In genomic region chr15:88362966-88363365, GRCm38 (mm10) we compare ENCODE assay signal across 29 mouse cellular contexts.
DNase-seq lines count a peak whose midpoint lies in the region; ATAC-seq lines count a peak whose summit lies in the region.
"Had no signal": no experiment of that assay in that cellular context is flagged by ENCODE, and none has a peak within 500 bp of the region (broad histone marks: within the 10 kb centered on the region; RNA-seq: fewer than 3 reads in every experiment).

No protein-coding gene starts in this region.

- WGBS in neural tube, embryonic 11.5 days: 69% methylated on average over 6 of the region's 6 CpGs
- 45% methylated on average over 6 of the region's 6 CpGs for WGBS in neural tube, embryonic 15.5 days

- no peaks in the 10 kb centered on the region for H3K36me3 ChIP-seq in neural tube, embryonic 11.5 days (ENCODE audit: control insufficient read depth, insufficient read depth, low read length)
- no peaks in the 10 kb centered on the region for H3K36me3 ChIP-seq in neural tube, embryonic 15.5 days
- H3K36me3 ChIP-seq: embryonic facial prominence, embryonic 12.5 days; forebrain, embryonic 10.5 days; heart, embryonic 13.5 days; limb, embryonic 13.5 days; lung, embryonic 15.5 days; midbrain, embryonic 10.5 days; neural tube, embryonic 13.5 days; stomach, embryonic 15.5 days had no signal

- H3K4me1 ChIP-seq in neural tube, embryonic 11.5 days (ENCODE audit: control insufficient read depth, insufficient read depth, low read length): peaks cover 11% of the 10 kb centered on the region; the same call in 1 of the 2 replicates
- peaks cover 18% of the 10 kb centered on the region for H3K4me1 ChIP-seq in neural tube, embryonic 15.5 days
- H3K4me1 ChIP-seq: heart, embryonic 13.5 days; limb, embryonic 13.5 days; lung, embryonic 15.5 days; stomach, embryonic 15.5 days had no signal

- ATAC-seq in neural tube, embryonic 11.5 days (ENCODE audit: insufficient read depth, low FRiP score, low TSS enrichment): no peak
- ATAC-seq in neural tube, embryonic 15.5 days (ENCODE audit: low FRiP score): no peak
- no peak for ATAC-seq in CD4-positive, CD25-positive, alpha-beta regulatory T cell, adult 4 months
- ATAC-seq: activated CD4-positive, CD25-positive, alpha-beta regulatory T cell, adult 4 months; forebrain, embryonic 16.5 days; intestine, embryonic 16.5 days; midbrain, embryonic 16.5 days had no signal

- no peak overlapping the region for H3K27ac ChIP-seq in neural tube, embryonic 11.5 days (ENCODE audit: low read depth, low read length)
- no peak overlapping the region for H3K27ac ChIP-seq in neural tube, embryonic 15.5 days (replicated peaks)
- H3K27ac ChIP-seq: embryonic facial prominence, embryonic 12.5 days; forebrain, embryonic 10.5 days; heart, embryonic 13.5 days; kidney, postnatal 0 days; limb, embryonic 13.5 days; lung, embryonic 15.5 days; midbrain, embryonic 10.5 days; neural tube, embryonic 13.5 days; stomach, embryonic 15.5 days had no signal

- DNase-seq in neural tube, embryonic 11.5 days (ENCODE audit: low spot score): peak; percentile 9
- peak; percentile 25 to 34 for DNase-seq in cerebellum, adult 18-20 months
- peak; percentile 66 to 78 for DNase-seq in cerebellum, postnatal 14 days
- no peak for DNase-seq in layer of hippocampus, postnatal 10 days (ENCODE audit: low spot score in 2 of 2)
- DNase-seq: adrenal gland, adult 2 months; B cell, adult 2 months; embryo, embryonic 11 days; heart, postnatal 10 days; kidney, adult 8-10 months; kidney, postnatal 4 days; right cerebral cortex, postnatal 14 days had no signal

- no peak overlapping the region for H3K4me2 ChIP-seq in neural tube, embryonic 11.5 days (ENCODE audit: low read depth)
- no peak overlapping the region for H3K4me2 ChIP-seq in neural tube, embryonic 15.5 days
- H3K4me2 ChIP-seq: embryonic facial prominence, embryonic 12.5 days; heart, embryonic 13.5 days; limb, embryonic 13.5 days; liver, embryonic 11.5 days; lung, embryonic 15.5 days; neural tube, embryonic 13.5 days; stomach, embryonic 15.5 days had no signal

- H3K27me3 ChIP-seq in neural tube, embryonic 11.5 days (ENCODE audit: control insufficient read depth, insufficient read depth, low read length): no peaks in the 10 kb centered on the region
- no peaks in the 10 kb centered on the region for H3K27me3 ChIP-seq in neural tube, embryonic 15.5 days (replicated peaks)
- H3K27me3 ChIP-seq: CH12.LX; heart, embryonic 13.5 days; lung, embryonic 15.5 days; neural tube, embryonic 13.5 days; stomach, embryonic 15.5 days had no signal

- H3K9ac ChIP-seq in neural tube, embryonic 11.5 days (ENCODE audit: low read length): no peak overlapping the region
- H3K9ac ChIP-seq in neural tube, embryonic 15.5 days (replicated peaks): no peak overlapping the region
- H3K9ac ChIP-seq: embryonic facial prominence, embryonic 12.5 days; heart, embryonic 13.5 days; limb, embryonic 13.5 days; lung, embryonic 15.5 days; neural tube, embryonic 13.5 days; stomach, embryonic 15.5 days had no signal

- no peak overlapping the region for H3K4me3 ChIP-seq in neural tube, embryonic 11.5 days (ENCODE audit: low read depth, low read length)
- H3K4me3 ChIP-seq in neural tube, embryonic 15.5 days (replicated peaks): no peak overlapping the region
- H3K4me3 ChIP-seq: embryonic facial prominence, embryonic 12.5 days; forebrain, embryonic 10.5 days; heart, embryonic 13.5 days; limb, embryonic 13.5 days; lung, embryonic 15.5 days; midbrain, embryonic 10.5 days; myocyte; neural tube, embryonic 13.5 days; stomach, embryonic 15.5 days had no signal

- H3K9me3 ChIP-seq in neural tube, embryonic 11.5 days (ENCODE audit: control insufficient read depth, low read length): no peaks in the 10 kb centered on the region
- no peaks in the 10 kb centered on the region for H3K9me3 ChIP-seq in neural tube, embryonic 15.5 days (replicated peaks)
- H3K9me3 ChIP-seq: embryonic facial prominence, embryonic 12.5 days; forebrain, embryonic 10.5 days; heart, embryonic 13.5 days; limb, embryonic 13.5 days; lung, embryonic 15.5 days; midbrain, embryonic 10.5 days; neural tube, embryonic 13.5 days; stomach, embryonic 15.5 days had no signal

Comparison
In these comparisons a context has a peak if more than half of its experiments do, and no peak if none do; other contexts are left out.
1. DNase-seq: peak in neural tube, embryonic 11.5 days (single experiment), cerebellum, adult 18-20 months (2 of 2) and cerebellum, postnatal 14 days (2 of 2); none in layer of hippocampus, postnatal 10 days (0 of 2).